Mouse (Mus musculus): ENCODE measurements around the gene Psma5. TPM values are rescaled to one million over a fixed set of nuclear protein-coding genes. Genes with fewer than 3 reads are reported as not detected.
A peak's percentile ranks its signal among the peaks of the same experiment; 100 is the strongest.

The Psma5 gene
- polyA plus RNA-seq, 1 experiment from 2014 or later, result 231 TPM

GRCm38 (mm10) chr3:108303683-108304082 is 47.0 kb downstream of the Psma5 start:
- Histone ChIP-seq H3K9me3 (ENCODE audit: control insufficient read depth, low read length) (no peaks in the 10 kb centered on the region), H3K4me2 (ENCODE audit: low read length) (no peak overlapping the region), H3K36me3 (ENCODE audit: control insufficient read depth, insufficient read depth, low read length) (peaks cover 5% of the 10 kb centered on the region; the same call in 1 of the 2 replicates), H3K4me3 (ENCODE audit: control insufficient read depth in 1 of 2, insufficient read depth in 1 of 2, low read depth in 1 of 2, low read length in 2 of 2) (no peak overlapping the region), H3K4me1 (ENCODE audit: control insufficient read depth in 2 of 2, insufficient read depth in 2 of 2, low read length in 2 of 2) (peaks cover 5 to 25% of the 10 kb centered on the region in 2 experiments), H3K27me3 (ENCODE audit: control insufficient read depth, insufficient read depth, low read length) (no peaks in the 10 kb centered on the region), H3K9ac (ENCODE audit: low read length) (no peak overlapping the region), H3K27ac (replicated peaks in 1 of 2; ENCODE audit: control insufficient read depth in 1 of 2, insufficient read depth in 1 of 2, low read depth in 2 of 2, low read length in 2 of 2) (no peak overlapping the region)
- ATAC-seq (ENCODE audit: insufficient number of reproducible peaks, insufficient read depth, low FRiP score, low read depth), result no peak
- 75% methylated on average over 8 of the region's 8 CpGs for WGBS

- Histone ChIP-seq H3K4me3 (ENCODE audit: control insufficient read depth in 1 of 2, insufficient read depth in 1 of 2, low read depth in 1 of 2, low read length in 2 of 2) (no peak overlapping the region), H3K27ac (replicated peaks in 1 of 2; ENCODE audit: control insufficient read depth in 1 of 2, insufficient read depth in 1 of 2, low read depth in 2 of 2, low read length in 2 of 2) (no peak overlapping the region), H3K9ac (ENCODE audit: low read length) (no peak overlapping the region), H3K4me1 (ENCODE audit: control insufficient read depth in 2 of 2, insufficient read depth in 2 of 2, low read length in 2 of 2) (peaks cover 5 to 24% of the 10 kb centered on the region in 2 experiments), H3K4me2 (ENCODE audit: low read length) (no peak overlapping the region), H3K27me3 (ENCODE audit: control insufficient read depth, insufficient read depth, low read length) (no peaks in the 10 kb centered on the region), H3K9me3 (ENCODE audit: control insufficient read depth, low read length) (no peaks in the 10 kb centered on the region), H3K36me3 (ENCODE audit: control insufficient read depth, insufficient read depth, low read length) (peaks cover 10% of the 10 kb centered on the region)
- WGBS, result 83% methylated on average over 4 of the region's 4 CpGs
- ATAC-seq (ENCODE audit: insufficient number of reproducible peaks, insufficient read depth, low FRiP score, low read depth), result no peak
Measured at GRCm38 (mm10) chr3:108304747-108305146, 48.0 kb downstream of the Psma5 start.

GRCm38 (mm10) chr3:108306387-108306786 is 49.7 kb downstream of the Psma5 start:
- H3K4me3 ChIP-seq (ENCODE audit: control insufficient read depth in 1 of 2, insufficient read depth in 1 of 2, low read depth in 1 of 2, low read length in 2 of 2), result peak overlapping the region in 1 of 2 experiments; percentile 10; a peak in 1 of 4 replicates
- 21% methylated on average over 3 of the region's 3 CpGs for WGBS
- 0 out of 2 replicates have a peak, but pooled peaks have one; percentile 10 for ATAC-seq (ENCODE audit: insufficient number of reproducible peaks, insufficient read depth, low FRiP score, low read depth)

DNA sequence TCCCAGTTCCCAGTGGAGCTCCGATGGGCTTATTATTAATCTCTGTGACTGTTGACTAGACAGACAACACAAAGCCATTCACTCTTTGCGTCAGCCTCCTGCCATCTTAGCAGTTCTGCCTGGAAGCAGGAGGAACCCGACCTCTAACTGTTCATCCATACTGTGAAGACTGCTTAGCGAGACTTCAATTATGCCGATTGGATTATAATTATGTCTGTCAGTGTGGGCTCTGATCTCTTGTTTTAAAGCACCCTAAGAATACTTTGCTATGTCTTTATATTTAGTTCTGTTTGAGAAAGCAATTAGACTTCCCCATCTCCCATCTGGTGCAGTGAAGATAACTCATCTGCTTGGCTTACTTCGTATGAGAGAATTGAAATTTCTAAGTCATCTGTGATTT is 50.8 kb downstream of the Psma5 start:
- Histone ChIP-seq H3K9ac (ENCODE audit: low read length) (no peak overlapping the region), H3K36me3 (ENCODE audit: control insufficient read depth, insufficient read depth, low read length) (peaks cover 5% of the 10 kb centered on the region), H3K27me3 (ENCODE audit: control insufficient read depth, insufficient read depth, low read length) (no peaks in the 10 kb centered on the region), H3K4me2 (ENCODE audit: low read length) (no peak overlapping the region), H3K27ac (replicated peaks in 1 of 2; ENCODE audit: control insufficient read depth in 1 of 2, insufficient read depth in 1 of 2, low read depth in 2 of 2, low read length in 2 of 2) (no peak overlapping the region), H3K4me3 (ENCODE audit: control insufficient read depth in 1 of 2, insufficient read depth in 1 of 2, low read depth in 1 of 2, low read length in 2 of 2) (no peak overlapping the region), H3K9me3 (ENCODE audit: control insufficient read depth, low read length) (no peaks in the 10 kb centered on the region), H3K4me1 (ENCODE audit: control insufficient read depth in 2 of 2, insufficient read depth in 2 of 2, low read length in 2 of 2) (peaks cover 7 to 28% of the 10 kb centered on the region in 2 experiments)
- no peak for ATAC-seq (ENCODE audit: insufficient number of reproducible peaks, insufficient read depth, low FRiP score, low read depth)
- 80% methylated on average over 6 of the region's 6 CpGs for WGBS

More at GRCm38 (mm10) chr3:108306387-108306786, 49.7 kb downstream of the Psma5 start:
- peak overlapping the region; percentile 58 for H3K4me2 ChIP-seq (ENCODE audit: low read length)
- H3K4me1 ChIP-seq (ENCODE audit: control insufficient read depth in 2 of 2, insufficient read depth in 2 of 2, low read length in 2 of 2), result peaks cover 7 to 28% of the 10 kb centered on the region in 2 experiments
- no peaks in the 10 kb centered on the region for H3K27me3 ChIP-seq (ENCODE audit: control insufficient read depth, insufficient read depth, low read length)
- H3K27ac ChIP-seq (replicated peaks in 1 of 2; ENCODE audit: control insufficient read depth in 1 of 2, insufficient read depth in 1 of 2, low read depth in 2 of 2, low read length in 2 of 2), result peak overlapping the region; percentile 88 to 89
- H3K9ac ChIP-seq (ENCODE audit: low read length), result peak overlapping the region; percentile 66
- H3K9me3 ChIP-seq (ENCODE audit: control insufficient read depth, low read length), result no peaks in the 10 kb centered on the region
- H3K36me3 ChIP-seq (ENCODE audit: control insufficient read depth, insufficient read depth, low read length), result peaks cover 10% of the 10 kb centered on the region

- no peak overlapping the region for H3K27ac ChIP-seq (replicated peaks in 1 of 2; ENCODE audit: control insufficient read depth in 1 of 2, insufficient read depth in 1 of 2, low read depth in 2 of 2, low read length in 2 of 2)
- H3K4me1 ChIP-seq (ENCODE audit: control insufficient read depth in 2 of 2, insufficient read depth in 2 of 2, low read length in 2 of 2), result peaks cover 8 to 22% of the 10 kb centered on the region in 2 experiments
- H3K4me2 ChIP-seq (ENCODE audit: low read length), result no peak overlapping the region
- H3K4me3 ChIP-seq (ENCODE audit: control insufficient read depth in 1 of 2, insufficient read depth in 1 of 2, low read depth in 1 of 2, low read length in 2 of 2), result no peak overlapping the region
- ATAC-seq (ENCODE audit: insufficient number of reproducible peaks, insufficient read depth, low FRiP score, low read depth), result no peak
- no peak overlapping the region for H3K9ac ChIP-seq (ENCODE audit: low read length)
- peaks cover 8% of the 10 kb centered on the region; the same call in 1 of the 2 replicates for H3K36me3 ChIP-seq (ENCODE audit: control insufficient read depth, insufficient read depth, low read length)
- no peaks in the 10 kb centered on the region for H3K9me3 ChIP-seq (ENCODE audit: control insufficient read depth, low read length)
- H3K27me3 ChIP-seq (ENCODE audit: control insufficient read depth, insufficient read depth, low read length), result no peaks in the 10 kb centered on the region
Measured at GRCm38 (mm10) chr3:108310921-108311341, 54.2 kb downstream of the Psma5 start.

GRCm38 (mm10) chr3:108311688-108312087 is 55.0 kb downstream of the Psma5 start:
- H3K9ac ChIP-seq (ENCODE audit: low read length), result no peak overlapping the region
- H3K4me1 ChIP-seq (ENCODE audit: control insufficient read depth in 2 of 2, insufficient read depth in 2 of 2, low read length in 2 of 2), result peaks cover 8 to 14% of the 10 kb centered on the region in 2 experiments
- no peaks in the 10 kb centered on the region for H3K27me3 ChIP-seq (ENCODE audit: control insufficient read depth, insufficient read depth, low read length)
- 70% methylated on average over 4 of the region's 4 CpGs for WGBS
- no peak overlapping the region for H3K4me2 ChIP-seq (ENCODE audit: low read length)
- no peaks in the 10 kb centered on the region for H3K9me3 ChIP-seq (ENCODE audit: control insufficient read depth, low read length)
- ATAC-seq (ENCODE audit: insufficient number of reproducible peaks, insufficient read depth, low FRiP score, low read depth), result no peak
- no peak overlapping the region for H3K27ac ChIP-seq (replicated peaks in 1 of 2; ENCODE audit: control insufficient read depth in 1 of 2, insufficient read depth in 1 of 2, low read depth in 2 of 2, low read length in 2 of 2)
- no peak overlapping the region for H3K4me3 ChIP-seq (ENCODE audit: control insufficient read depth in 1 of 2, insufficient read depth in 1 of 2, low read depth in 1 of 2, low read length in 2 of 2)
- peaks cover 9% of the 10 kb centered on the region; the same call in 1 of the 2 replicates for H3K36me3 ChIP-seq (ENCODE audit: control insufficient read depth, insufficient read depth, low read length)

- Histone ChIP-seq H3K4me3 (ENCODE audit: control insufficient read depth in 1 of 2, insufficient read depth in 1 of 2, low read depth in 1 of 2, low read length in 2 of 2) (no peak overlapping the region), H3K27me3 (ENCODE audit: control insufficient read depth, insufficient read depth, low read length) (no peaks in the 10 kb centered on the region), H3K4me2 (ENCODE audit: low read length) (no peak overlapping the region), H3K9me3 (ENCODE audit: control insufficient read depth, low read length) (no peaks in the 10 kb centered on the region), H3K9ac (ENCODE audit: low read length) (no peak overlapping the region), H3K36me3 (ENCODE audit: control insufficient read depth, insufficient read depth, low read length) (peaks cover 9% of the 10 kb centered on the region; the same call in 1 of the 2 replicates), H3K4me1 (ENCODE audit: control insufficient read depth in 2 of 2, insufficient read depth in 2 of 2, low read length in 2 of 2) (peaks cover 8 to 13% of the 10 kb centered on the region in 2 experiments), H3K27ac (replicated peaks in 1 of 2; ENCODE audit: control insufficient read depth in 1 of 2, insufficient read depth in 1 of 2, low read depth in 2 of 2, low read length in 2 of 2) (no peak overlapping the region)
- no peak for ATAC-seq (ENCODE audit: insufficient number of reproducible peaks, insufficient read depth, low FRiP score, low read depth)
Measured at GRCm38 (mm10) chr3:108312414-108312813, 55.7 kb downstream of the Psma5 start.

GRCm38 (mm10) chr3:108313138-108313537 is 56.4 kb downstream of the Psma5 start:
- Histone ChIP-seq H3K4me1 (ENCODE audit: control insufficient read depth in 2 of 2, insufficient read depth in 2 of 2, low read length in 2 of 2) (peaks cover 5 to 10% of the 10 kb centered on the region in 2 experiments), H3K27ac (replicated peaks in 1 of 2; ENCODE audit: control insufficient read depth in 1 of 2, insufficient read depth in 1 of 2, low read depth in 2 of 2, low read length in 2 of 2) (0 out of 4 replicates have a peak overlapping the region, but pooled peaks of 1 of the 2 experiments have one; percentile 1), H3K27me3 (ENCODE audit: control insufficient read depth, insufficient read depth, low read length) (no peaks in the 10 kb centered on the region), H3K9me3 (ENCODE audit: control insufficient read depth, low read length) (no peaks in the 10 kb centered on the region), H3K9ac (ENCODE audit: low read length) (no peak overlapping the region), H3K36me3 (ENCODE audit: control insufficient read depth, insufficient read depth, low read length) (peaks cover 9% of the 10 kb centered on the region; the same call in 1 of the 2 replicates), H3K4me2 (ENCODE audit: low read length) (no peak overlapping the region), H3K4me3 (ENCODE audit: control insufficient read depth in 1 of 2, insufficient read depth in 1 of 2, low read depth in 1 of 2, low read length in 2 of 2) (no peak overlapping the region)
- WGBS, result 70% methylated on average over 4 of the region's 4 CpGs
- no peak for ATAC-seq (ENCODE audit: insufficient number of reproducible peaks, insufficient read depth, low FRiP score, low read depth)

All from heart, embryonic 14.5 days (tissue).